Mouse (Mus musculus): ENCODE measurements around the gene Olfr70. TPM values are rescaled to one million over a fixed set of nuclear protein-coding genes. Genes with fewer than 3 reads are reported as not detected.

Olfr70 gene
- not detected for total RNA-seq (2021)
- long read RNA-seq, experiment 1, result 0 reads
- long read RNA-seq, experiment 2, result 0 reads

DNA sequence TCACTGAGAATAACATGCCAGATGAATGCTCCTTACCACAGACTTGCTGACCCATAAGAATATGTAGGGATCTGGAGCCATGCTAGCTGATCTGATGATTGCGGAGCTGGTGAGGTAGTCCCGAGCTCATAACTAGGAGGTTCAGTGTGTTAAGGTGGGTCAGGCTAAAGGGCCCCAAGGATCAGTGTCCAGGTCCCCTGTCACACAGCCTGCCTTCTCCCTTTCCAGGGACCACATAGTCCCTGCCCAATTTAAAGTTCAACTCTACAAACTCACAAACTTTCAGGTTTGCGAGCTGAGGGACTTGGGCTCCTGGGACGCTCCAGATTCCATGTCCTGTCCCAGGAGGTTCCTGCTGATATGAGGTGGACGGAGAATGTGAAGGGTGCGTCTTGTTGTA, at the start of gene Olfr70:
TSS of gene Olfr70 (minus strand) at position 101 of the 400 bp plus-strand sequence.
- DNase-seq, result no peak

DNA sequence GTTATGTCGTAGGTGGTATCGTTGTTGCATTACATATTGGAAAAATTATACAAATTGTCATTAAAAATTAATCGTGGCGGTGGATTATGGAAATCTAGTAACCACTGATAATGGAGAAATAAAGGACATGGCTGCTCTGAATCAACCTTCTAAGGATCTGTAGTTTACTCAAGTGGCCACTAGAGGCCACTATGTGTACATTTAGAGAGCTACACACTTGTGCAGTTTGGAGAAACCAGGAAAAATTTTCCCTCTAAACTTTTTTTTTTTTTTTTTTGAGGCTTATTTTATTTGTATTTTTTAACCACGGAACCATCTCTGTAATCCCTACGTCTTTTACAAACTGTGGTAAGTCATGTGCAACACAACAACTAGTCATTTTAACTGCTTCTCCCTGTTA, 44.6 kb upstream of the Olfr70 start:
- no peak for DNase-seq

DNA sequence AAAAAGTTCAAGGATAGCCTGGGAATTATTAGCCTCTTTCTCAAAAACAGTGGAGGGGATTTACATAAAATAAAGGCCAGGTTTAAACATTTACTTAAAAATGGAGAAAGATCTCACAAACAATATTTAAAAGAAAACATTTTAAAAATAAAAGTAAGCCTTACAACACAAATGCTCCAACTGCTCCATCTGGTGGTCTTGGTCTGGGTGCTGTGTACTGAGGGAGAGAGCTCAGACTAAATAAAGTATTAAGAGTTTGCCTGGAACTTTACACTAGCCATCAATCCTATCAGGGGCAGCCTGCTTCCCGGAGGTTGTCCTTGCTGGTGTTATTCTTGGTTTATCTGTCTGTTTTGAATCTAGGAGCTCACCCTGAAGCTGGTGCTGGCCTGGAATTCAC, 42.5 kb upstream of the Olfr70 start:
- DNase-seq, result peak in 1 of 2 experiments; percentile 52

DNA sequence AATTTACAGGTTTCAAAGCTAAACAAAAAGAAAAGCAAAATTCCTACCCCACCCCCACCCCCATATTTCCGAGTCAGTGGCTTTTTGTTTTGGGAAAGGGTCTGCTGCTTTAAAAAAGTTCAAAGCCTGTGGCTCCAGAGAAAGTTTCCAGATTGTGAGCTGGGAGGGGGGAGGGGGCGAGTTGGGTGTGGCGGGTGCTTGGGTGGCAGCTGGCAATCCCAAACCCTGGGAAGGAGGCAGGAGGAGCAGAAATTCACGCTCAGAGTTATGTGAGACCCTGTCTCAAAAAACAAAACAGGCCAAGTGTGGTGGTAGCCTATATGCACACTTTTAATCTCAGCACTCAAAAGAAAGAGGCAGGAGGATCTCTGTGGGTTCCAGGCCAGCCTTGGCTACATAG, 42.0 kb upstream of the Olfr70 start:
- DNase-seq, result no peak

DNA sequence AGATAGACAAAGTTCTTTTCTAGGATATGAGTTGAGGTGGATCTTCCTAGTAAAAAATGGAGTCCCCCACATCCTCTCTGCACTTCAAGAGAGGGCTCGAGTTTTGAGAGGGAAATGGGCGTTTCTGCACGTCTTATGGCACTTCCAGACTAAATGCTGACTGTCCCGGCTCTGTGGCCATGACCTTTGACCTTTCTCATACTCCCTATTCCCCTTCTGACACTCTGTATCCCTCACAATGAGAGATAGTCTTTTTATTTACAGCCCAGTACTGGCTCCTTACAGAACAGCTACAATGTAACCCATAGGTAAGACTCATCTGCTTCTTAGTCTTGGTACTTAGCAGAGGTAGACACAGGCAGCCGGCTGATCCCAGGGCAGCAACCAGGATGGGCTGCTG, 40.9 kb upstream of the Olfr70 start:
- no peak for DNase-seq

DNA sequence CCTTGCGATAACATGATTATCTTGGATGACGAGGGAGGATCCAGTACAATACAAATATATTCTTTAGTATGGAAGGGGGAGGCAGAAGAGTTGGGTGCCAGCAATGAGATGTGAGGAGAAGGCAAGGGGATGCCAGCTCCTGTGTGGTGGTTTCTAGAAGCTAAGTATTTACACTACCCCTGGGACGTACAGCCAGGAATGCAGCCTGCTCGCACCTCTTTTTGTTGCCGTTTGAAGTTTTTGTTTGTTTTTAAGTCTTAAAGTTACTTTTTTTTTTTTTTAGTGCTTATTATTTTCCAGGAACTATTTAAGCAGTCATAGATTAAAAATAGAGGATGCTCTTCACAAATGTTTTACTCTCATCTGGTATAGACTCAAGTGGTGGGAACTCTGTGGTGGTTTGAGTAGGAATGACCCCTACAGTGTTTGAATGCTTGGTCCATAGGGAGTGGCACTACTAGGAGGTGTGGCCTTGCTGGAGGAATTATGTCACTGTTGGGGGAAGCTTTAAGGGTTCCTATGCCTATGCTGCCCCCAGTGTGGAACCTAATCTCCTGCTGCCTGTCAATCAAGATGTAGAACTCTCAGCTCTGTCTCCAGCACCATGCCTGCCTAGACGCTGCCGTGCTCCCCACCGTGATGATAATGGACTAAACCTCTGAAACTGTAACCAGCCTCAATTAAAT, 38.5 kb upstream of the Olfr70 start:
- no peak for DNase-seq

DNA sequence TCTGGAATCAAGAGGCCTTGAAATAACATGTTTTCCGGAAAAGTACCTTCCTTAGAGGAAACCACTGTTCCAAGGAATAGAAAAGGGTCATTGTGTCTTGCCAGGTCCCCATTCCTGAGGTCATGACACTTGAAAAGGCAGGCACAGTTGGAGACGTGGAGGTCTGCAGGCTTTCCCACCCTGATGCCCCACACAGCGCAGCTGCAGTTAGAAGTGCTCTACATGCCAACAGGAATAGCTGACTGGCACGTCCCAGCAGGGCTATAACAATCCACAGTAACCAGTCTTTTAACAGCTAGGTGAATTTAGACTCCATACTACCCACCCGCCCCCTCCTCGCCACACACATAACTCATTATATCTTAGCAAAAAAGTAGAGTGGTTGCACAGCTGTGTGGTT, 36.5 kb upstream of the Olfr70 start:
- DNase-seq, result no peak

DNA sequence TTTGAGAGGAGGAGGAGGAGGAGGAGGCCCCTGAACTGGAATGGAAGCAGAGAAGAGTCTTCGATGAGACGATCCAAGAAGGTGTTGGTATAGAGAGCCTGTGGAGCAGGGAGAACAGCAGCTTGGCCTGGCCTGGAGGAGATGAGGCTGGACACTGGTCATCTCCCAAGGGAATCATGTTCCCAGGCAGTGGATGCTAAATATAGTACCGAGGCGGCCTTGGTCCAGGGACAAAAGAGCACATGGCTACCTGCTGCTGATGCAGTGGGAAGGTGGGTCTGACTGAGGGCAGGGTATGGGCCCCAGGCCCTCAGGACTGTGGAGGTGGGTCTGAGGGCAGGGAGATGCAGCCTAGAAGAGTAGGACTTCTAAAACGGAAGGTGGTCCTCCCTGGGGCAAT, 32.6 kb upstream of the Olfr70 start:
- peak; percentile 55 to 62 for DNase-seq

DNA sequence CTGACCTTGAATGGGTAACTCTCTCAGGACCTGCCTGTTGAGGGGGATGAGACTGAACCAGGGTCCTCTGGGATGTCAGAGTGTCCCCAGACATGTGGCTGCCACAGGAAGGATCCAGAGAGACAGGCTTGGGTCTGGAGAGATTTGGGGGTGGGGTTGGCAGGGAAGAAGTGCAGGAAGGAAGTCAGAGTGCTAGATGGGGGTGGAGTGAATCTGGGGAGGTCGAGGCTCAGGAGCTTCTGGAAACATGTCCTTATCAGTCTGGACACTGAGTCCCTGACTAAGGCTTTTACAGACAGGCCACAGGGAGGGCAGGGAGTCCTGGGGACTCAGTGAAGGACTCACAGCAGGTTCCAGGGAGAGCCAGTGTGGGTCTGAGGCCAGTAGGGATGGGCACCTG, 31.6 kb upstream of the Olfr70 start:
- DNase-seq, result peak in 1 of 2 experiments; percentile 47

DNA sequence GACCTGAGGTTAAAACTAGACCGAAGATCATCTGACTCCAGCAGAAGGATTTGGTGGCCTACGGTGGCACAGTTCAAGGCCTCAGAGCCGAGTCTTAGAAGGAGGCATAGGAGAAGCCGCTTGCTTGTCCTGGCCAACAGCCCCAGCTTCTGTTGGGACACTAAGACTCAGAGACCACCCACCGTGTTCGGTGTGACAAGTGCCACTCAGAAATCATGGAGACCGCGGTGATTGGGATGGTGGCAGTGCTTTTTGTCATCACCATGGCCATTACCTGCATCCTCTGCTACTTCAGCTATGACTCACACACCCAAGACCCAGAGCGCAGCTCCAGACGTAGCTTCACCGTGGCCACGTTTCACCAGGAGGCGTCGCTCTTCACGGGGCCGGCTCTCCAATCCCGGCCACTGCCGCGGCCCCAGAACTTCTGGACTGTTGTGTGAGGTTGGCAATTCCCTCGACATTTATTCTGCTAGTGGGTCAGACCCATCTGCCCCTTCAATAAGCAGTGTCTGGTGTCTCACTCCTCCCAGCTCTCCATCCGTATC, 30.2 kb upstream of the Olfr70 start:
- DNase-seq, result peak; percentile 54 to 63

DNA sequence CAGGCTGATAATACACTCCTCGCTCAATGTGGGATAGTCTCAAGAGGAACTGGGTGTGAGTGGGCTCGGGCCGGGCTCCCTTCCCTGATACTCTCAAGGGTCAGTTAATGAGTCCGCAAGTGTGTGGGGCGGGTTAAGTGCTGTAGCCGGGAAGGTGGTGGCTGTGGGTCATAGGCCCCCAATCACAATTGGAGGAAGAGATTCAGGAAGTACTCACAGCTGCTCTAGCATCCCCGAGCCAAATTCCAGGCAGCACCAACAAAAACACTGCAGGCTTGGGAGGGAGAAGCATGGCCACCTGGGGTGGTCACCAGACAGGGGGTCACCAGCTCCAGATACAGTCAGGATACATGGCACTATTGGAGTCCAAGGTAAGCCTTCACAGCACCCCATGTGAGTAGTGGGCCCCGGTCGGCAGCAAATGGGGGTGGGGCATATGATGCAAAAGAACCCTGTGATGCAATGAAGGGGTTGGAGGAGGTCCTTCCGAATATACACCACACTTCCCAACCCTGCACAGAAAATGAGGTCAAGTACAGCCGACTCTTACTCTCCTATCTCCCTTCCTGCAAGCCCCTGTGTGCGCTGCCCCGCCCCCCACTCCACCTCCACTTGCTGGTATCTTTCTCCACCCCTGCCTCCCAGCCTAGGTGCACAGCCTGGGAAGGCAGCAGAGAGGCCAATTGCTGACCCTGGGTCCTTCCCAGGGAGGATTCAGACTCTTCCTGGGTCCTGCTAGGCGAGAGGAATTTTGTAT, 29.4 kb upstream of the Olfr70 start, which contains the start of gene Spaar:
TSS of gene Spaar (plus strand) at position 241 of the 757 bp plus-strand sequence.
- peak; percentile 84 to 94 for DNase-seq

DNA sequence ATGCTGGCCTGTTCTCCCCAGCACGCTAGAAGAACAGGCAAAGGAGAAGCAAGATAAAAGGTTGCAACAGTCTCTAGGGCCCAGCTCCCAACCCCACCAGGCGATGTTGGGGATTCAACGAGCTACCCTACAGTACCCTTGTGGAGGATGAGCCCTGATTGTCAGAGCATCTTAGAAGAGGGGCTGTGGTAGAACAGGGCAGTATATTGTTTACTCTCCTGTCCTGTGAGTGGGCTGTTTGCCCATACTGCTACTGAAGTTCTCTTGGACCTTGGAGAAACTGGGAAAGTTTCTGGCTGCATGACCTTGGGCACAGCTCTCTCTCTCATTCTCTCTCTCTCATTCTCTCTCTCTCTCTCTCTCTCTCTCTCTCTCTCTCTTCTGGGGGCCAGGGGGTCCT, 28.5 kb upstream of the Olfr70 start:
- no peak for DNase-seq

DNA sequence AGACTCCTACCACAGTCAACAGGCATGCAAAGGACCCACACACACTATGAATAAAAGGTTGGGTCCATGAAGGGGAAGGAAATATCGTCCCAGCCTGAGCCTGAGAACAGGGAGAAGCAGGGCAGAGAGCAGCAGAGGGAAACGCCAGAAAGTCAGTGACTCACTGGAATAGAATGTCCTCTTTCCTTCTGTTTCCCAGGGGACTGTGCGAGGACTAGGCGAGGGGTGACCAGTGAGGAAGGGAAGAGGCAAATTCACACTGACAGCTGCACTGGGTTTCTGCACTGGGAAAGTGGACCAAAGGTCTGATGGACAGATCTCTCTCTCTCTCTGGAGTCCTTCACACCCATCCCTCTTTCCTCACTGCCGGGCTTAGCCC, 28.0 kb upstream of the Olfr70 start:
- peak; percentile 88 to 95 for DNase-seq

DNA sequence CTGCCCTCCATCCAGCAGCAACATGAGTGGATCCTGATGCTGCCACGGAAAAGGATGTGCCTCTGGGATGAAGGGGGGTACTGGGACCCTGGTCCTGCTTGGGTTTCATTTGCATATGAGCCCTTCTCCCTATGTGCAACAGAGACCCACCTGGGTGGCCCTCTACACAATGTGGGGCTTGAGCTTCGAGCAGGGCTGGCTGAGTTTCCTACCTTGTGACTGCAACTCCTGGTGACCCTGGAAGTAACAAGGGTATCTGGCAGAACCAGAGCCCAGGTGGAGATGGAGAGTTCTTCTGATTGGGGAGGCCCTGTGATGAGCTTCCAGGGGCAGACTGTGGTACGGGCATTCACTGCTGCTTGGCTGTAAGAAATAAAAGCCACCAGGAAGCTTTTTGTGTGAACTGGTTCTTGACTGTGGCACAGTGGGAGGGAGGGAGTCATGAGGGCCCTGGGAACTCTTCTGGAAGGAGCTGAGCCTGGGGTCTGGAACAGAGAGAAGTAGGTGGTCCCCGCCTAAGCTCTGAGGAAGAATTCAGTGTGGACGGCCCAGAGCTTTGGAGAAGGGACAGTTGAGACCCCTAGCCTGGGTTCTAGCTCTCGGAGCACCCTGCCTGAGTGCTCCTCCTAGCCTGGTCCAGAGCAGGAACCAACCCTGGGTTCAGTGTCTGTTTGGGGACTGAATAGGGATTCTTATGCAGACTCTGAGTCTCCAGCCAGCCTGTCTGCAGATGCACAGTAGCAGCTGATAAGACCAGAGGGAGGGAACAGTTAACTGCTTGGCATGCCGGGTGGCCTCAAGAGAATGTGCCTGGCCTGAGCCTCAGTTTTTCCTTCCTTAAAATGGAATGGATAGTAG, 27.3 kb upstream of the Olfr70 start:
- DNase-seq, result peak in 1 of 2 experiments; percentile 28

DNA sequence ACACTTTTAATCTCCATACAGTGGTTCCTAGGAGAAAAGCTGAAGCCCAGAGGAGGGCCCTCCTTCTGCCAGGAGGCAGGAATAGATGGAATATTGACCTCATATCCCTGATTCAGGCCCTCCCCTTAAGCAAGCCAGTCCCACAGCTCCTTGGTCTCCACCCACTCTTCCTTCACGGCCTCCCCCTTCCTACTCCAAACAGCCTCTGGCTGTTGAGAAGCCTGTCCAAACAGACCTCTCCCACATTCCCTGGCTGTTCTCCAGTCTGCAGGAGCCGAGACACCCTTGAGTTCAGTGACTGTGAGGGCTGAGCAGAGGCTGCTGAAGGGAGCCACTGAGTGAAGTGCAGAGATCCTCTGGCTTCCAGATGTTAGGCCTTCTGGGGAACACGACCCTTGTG, 26.4 kb upstream of the Olfr70 start, which contains the start of gene Hrct1:
TSS of gene Hrct1 (plus strand) at position 194 of the 400 bp plus-strand sequence.
- DNase-seq, result peak; percentile 92 to 97

DNA sequence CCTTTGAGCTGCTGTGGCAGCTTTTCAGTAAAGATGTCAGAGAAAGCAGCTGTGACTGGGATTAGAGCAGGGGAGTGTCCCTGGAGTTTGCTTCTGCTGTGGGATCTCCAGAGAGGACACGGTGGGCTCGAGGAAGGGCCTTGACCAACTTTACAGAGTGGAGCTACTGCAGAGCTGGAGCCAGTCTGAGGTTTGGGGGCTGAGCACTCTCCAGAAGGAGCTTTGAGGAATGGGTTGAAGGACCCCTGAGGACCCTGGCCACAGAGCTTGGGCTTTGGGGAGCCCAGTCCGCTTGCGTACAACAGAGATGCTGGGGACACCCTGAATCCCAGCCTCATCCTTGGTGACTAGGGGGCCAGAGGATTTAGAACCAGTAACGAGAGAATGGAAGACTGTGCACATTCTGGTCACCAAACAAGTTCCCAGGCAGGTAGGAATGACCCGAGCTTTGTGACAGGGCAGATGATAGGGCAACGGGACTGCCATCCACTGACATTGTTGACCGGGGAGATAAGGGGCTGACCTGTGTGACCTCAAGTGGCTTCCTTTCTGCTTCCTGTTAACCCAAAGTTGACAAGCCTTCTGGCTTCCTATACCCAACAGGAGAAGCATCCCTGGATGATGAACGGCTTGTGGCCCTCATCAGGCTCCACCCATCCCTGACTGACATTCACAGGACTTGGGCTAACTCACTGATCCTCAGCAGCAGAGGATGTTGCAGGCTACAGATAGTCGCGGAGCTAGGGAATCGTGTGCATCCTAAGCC, 25.8 kb upstream of the Olfr70 start:
- DNase-seq, result no peak

DNA sequence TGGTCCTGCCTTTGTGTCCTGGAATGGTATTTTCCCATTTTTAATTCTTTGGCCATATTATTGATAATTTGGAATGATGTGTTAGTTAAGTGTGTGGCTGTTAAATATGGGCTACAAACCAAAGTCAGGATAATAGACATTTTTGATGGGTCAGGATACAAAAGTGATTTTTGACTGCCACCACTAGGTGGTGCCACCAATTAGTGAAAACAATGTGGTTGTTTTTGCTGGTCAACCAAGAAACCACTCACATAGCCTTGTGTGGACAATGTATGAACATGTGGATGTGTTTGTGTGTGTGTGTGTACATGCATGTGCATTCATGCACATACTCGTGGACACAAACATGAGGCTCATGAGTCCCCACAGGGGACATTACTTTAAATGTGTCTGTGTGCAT, 24.2 kb upstream of the Olfr70 start:
- peak; percentile 70 to 85 for DNase-seq

DNA sequence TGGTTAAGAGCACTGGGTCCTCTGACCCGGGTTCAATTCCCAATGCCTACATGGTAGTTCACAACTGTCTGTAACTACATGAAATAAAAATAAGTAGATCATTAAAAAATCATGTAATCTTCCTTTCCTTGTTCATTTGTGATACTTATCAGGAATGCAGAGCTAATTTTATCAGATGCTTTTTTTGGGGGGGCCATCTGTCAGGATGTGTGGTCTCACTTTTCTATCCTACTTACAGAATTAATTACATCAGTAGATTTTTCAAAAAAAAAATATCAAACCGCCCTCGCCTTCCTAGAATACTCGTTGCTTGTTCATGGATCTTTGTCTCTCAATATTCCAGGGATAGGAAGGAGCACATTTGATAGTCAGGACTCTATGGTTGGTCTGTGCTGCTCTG, 21.6 kb upstream of the Olfr70 start:
- no peak for DNase-seq

DNA sequence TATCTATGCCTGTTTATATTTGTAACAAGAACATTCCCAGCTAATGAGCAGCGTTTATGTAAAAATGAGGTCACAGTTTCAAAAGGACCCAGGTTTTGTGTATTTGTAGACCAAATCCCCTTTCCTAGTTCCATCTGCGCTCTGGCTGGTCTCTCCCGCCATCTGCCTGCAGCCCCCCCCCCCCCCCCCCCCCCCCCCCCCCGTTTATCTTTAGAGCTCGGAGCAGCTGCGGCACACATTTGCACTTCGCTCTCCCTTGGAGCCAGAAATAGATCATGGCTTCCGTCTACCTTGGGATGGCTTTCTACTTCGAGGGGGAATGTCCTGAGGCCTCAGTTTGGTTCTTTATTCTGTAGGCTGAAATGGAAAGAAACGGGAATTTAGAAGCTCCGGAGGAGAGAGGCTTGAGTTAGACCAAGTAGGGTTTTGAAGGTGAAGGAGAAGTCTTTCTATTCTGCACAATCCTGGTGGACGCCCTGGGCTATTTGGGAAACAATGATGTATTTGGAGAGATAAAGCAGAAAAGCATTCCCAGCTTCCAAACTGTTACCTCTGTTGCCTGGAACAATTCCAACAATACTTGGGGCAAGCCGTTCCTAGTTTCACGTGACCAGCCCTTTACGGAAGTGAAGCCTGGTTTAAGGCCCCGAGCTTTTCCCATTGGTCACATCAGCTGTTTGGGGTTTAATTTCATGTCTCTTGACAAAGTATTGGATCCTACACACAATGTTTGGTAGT, 20.1 kb upstream of the Olfr70 start:
- no peak for DNase-seq

DNA sequence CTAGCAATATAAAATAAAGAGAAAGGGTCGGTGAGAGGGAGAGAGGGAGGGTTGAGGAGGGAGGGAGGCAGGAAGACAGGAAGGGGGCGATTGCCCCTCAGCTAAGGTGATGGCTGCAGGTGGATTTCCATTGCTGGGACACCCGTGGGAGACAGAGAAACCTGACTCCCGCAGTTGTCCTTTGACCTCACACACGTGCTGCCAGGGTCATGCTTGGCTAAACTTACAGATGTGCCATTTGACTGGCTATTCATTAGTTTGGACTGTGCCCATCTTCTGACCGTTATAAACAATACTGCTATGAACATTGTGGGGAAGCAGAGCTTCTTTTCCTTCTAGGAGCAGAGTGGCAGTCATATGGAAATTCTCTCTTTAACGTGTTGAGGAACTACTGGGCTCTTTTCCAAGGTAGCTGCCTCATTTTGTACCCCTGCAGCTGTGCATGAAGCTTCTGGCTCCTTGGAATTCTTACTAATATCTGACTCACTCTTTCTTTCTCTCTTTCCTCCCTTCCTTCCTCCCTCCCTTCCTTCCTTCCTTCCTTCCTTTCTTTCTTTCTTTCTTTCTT, 13.1 kb upstream of the Olfr70 start:
- no peak for DNase-seq
